Mouse (Mus musculus) lung, adult 2 months (tissue): ENCODE results near the gene Pitpnb.

ENCODE experiments used
- CTCF ChIP-seq: fragments of 200-500 bp; IDR thresholded peaks from 2 replicates; pipeline ENCODE4 v1.5.1; 2011; ENCODE audit warnings: mild to moderate bottlenecking, low read length, control low read depth; ENCODE audit not compliant: insufficient read depth
- POLR2A ChIP-seq: fragments of 200-500 bp; IDR thresholded peaks from 2 replicates; pipeline ENCODE4 v1.6.1; 2011; ENCODE audit warnings: low read depth, mild to moderate bottlenecking, control low read depth, low read length, borderline replicate concordance; ENCODE audit errors: extremely low read depth

GRCm38 (mm10) chr5:111423616-111424015 is 93.1 kb downstream of the Pitpnb start:
- no peak for TF ChIP-seq POLR2A
- no peak for TF ChIP-seq CTCF
